Mouse (Mus musculus) G1E (cell line): ENCODE measurements around the gene Sh3bgrl2. TPM values are rescaled to one million over a fixed set of nuclear protein-coding genes. Genes with fewer than 3 reads are reported as not detected.

ENCODE experiments used
- ATAC-seq: 2 replicates; pipeline ENCODE4 v1.8.0; 2016; ENCODE audit warnings: mild to moderate bottlenecking; ENCODE audit not compliant: insufficient number of reproducible peaks, poor library complexity, low FRiP score, severe bottlenecking; ENCODE audit errors: extremely low read depth
- DNase-seq: peaks from one replicate; pipeline ENCODE4 v3.0.0; 2012; ENCODE audit warnings: low spot score
- H3K27me3 ChIP-seq: 2 replicates; pipeline ENCODE4 v1.6.1; 2012; ENCODE audit warnings: mild to moderate bottlenecking, low read length, inconsistent platforms; ENCODE audit not compliant: insufficient read depth
- H3K36me3 ChIP-seq: replicated peaks from 2 replicates; pipeline ENCODE3; 2012; ENCODE audit warnings: mild to moderate bottlenecking, inconsistent platforms
- H3K4me1 ChIP-seq: 2 replicates; pipeline ENCODE4 v1.6.1; 2012; ENCODE audit warnings: low read depth, low read length, inconsistent platforms, mixed read lengths; ENCODE audit not compliant: insufficient read depth
- H3K4me3 ChIP-seq: 2 replicates; pipeline ENCODE4 v1.5.1; 2012; ENCODE audit warnings: low read depth, mild to moderate bottlenecking, inconsistent platforms, low read length, moderate library complexity, mixed read lengths
- H3K9me3 ChIP-seq: replicated peaks from 2 replicates; pipeline ENCODE4 v1.6.1; 2012; ENCODE audit warnings: inconsistent platforms
- CTCF ChIP-seq: IDR thresholded peaks from 2 replicates; pipeline ENCODE4 v1.5.1; 2012; ENCODE audit warnings: low read depth, low read length, inconsistent platforms, mixed read lengths
- GATA1 ChIP-seq: IDR thresholded peaks from 2 replicates; pipeline ENCODE4 v1.6.1; 2012; ENCODE audit warnings: borderline replicate concordance, low read length, inconsistent platforms, mixed read lengths
- GATA2 ChIP-seq: IDR thresholded peaks from 2 replicates; pipeline ENCODE4 v1.6.1; 2012; ENCODE audit warnings: low read depth, low read length, inconsistent platforms, borderline replicate concordance
- POLR2AphosphoS5 ChIP-seq: IDR thresholded peaks from 2 replicates; pipeline ENCODE4 v1.6.1; 2012; ENCODE audit warnings: low read depth, low read length, inconsistent platforms; ENCODE audit not compliant: insufficient replicate concordance
- TAL1 ChIP-seq: conservative IDR thresholded peaks from 2 replicates; pipeline ENCODE4 v1.6.1; 2012; ENCODE audit warnings: low read depth, low read length, inconsistent platforms, mixed read lengths
- polyA plus RNA-seq: library from polyadenylated mRNA; stranded (reverse); fragments of >175 nt; gene quantifications from 2 replicates; pipeline ENCODE4 v1.2.3, GENCODE M21; 2012
- total RNA-seq, 2 experiments: library from RNA; stranded (forward) in 1 of 2; stranded (reverse) in 1 of 2; fragments of 200-1000 nt in 1 of 2; fragments of >200 nt in 1 of 2; fragmentation: Nextera tagmentation in 1 of 2; gene quantifications; 2 replicates each; pipeline ENCODE4 v1.2.3; 2014 to 2017

Gene Sh3bgrl2
- total and polyA plus RNA-seq, 3 experiments = 0.11 TPM; not detected in 2

GRCm38 (mm10) chr9:83573588-83573987 lies 25.5 kb downstream of the Sh3bgrl2 start:
- Histone ChIP-seq H3K9me3 (no peaks in the 10 kb centered on the region), H3K36me3 (no peaks in the 10 kb centered on the region), H3K4me3 (no peak overlapping the region), H3K27me3 (no peaks in the 10 kb centered on the region), H3K4me1 (peaks cover 8% of the 10 kb centered on the region; the same call in 1 of the 2 replicates)
- DNase-seq (no peak), ATAC-seq (no peak)
- TF ChIP-seq TAL1 (no peak), POLR2AphosphoS5 (no peak), GATA2 (no peak), GATA1 (no peak), CTCF (no peak)

- Histone ChIP-seq H3K36me3 (no peaks in the 10 kb centered on the region), H3K27me3 (no peaks in the 10 kb centered on the region), H3K9me3 (no peaks in the 10 kb centered on the region), H3K4me1 (peaks cover 3% of the 10 kb centered on the region; the same call in 1 of the 2 replicates), H3K4me3 (no peak overlapping the region)
- no peak for DNase-seq
- no peak for ATAC-seq
- TF ChIP-seq TAL1 (no peak), GATA2 (no peak), GATA1 (no peak), CTCF (no peak), POLR2AphosphoS5 (no peak)
Observed at GRCm38 (mm10) chr9:83575403-83575802, 27.3 kb downstream of the Sh3bgrl2 start.

- peaks cover 3% of the 10 kb centered on the region; the same call in 1 of the 2 replicates for H3K4me1 ChIP-seq
- DNase-seq = no peak
- H3K27me3 ChIP-seq = no peaks in the 10 kb centered on the region
- no peaks in the 10 kb centered on the region for H3K9me3 ChIP-seq
- no peaks in the 10 kb centered on the region for H3K36me3 ChIP-seq
- no peak for TF ChIP-seq CTCF
- ATAC-seq = no peak
- no peak overlapping the region for H3K4me3 ChIP-seq
Observed at GRCm38 (mm10) chr9:83576018-83576688, 28.0 kb downstream of the Sh3bgrl2 start.

- no peak for DNase-seq
- Histone ChIP-seq H3K4me1 (peaks cover 1% of the 10 kb centered on the region; the same call in 1 of the 2 replicates), H3K27me3 (no peaks in the 10 kb centered on the region), H3K4me3 (no peak overlapping the region), H3K36me3 (no peaks in the 10 kb centered on the region), H3K9me3 (no peaks in the 10 kb centered on the region)
- ATAC-seq = no peak
- TF ChIP-seq POLR2AphosphoS5 = no peak
- no peak for TF ChIP-seq CTCF
- TF ChIP-seq GATA2 = no peak
- TF ChIP-seq TAL1 = no peak
- no peak for TF ChIP-seq GATA1
Observed at GRCm38 (mm10) chr9:83576689-83577057, 28.5 kb downstream of the Sh3bgrl2 start.

- TF ChIP-seq CTCF (no peak), POLR2AphosphoS5 (no peak), GATA1 (no peak), GATA2 (no peak), TAL1 (no peak)
- Histone ChIP-seq H3K9me3 (no peaks in the 10 kb centered on the region), H3K4me1 (no peaks in the 10 kb centered on the region), H3K36me3 (no peaks in the 10 kb centered on the region), H3K4me3 (no peak overlapping the region), H3K27me3 (no peaks in the 10 kb centered on the region)
- ATAC-seq (no peak), DNase-seq (no peak)
Observed at GRCm38 (mm10) chr9:83577260-83577659, 29.1 kb downstream of the Sh3bgrl2 start.

- H3K27me3 ChIP-seq = no peaks in the 10 kb centered on the region
- H3K4me1 ChIP-seq = no peaks in the 10 kb centered on the region
- H3K4me3 ChIP-seq = no peak overlapping the region
- ATAC-seq = no peak
- no peaks in the 10 kb centered on the region for H3K36me3 ChIP-seq
- TF ChIP-seq CTCF (no peak), GATA2 (no peak), POLR2AphosphoS5 (no peak), TAL1 (no peak), GATA1 (no peak)
- H3K9me3 ChIP-seq = no peaks in the 10 kb centered on the region
- no peak for DNase-seq
Observed at GRCm38 (mm10) chr9:83579049-83579448, 30.9 kb downstream of the Sh3bgrl2 start.

- Histone ChIP-seq H3K36me3 (no peaks in the 10 kb centered on the region), H3K4me1 (no peaks in the 10 kb centered on the region), H3K4me3 (no peak overlapping the region), H3K9me3 (no peaks in the 10 kb centered on the region), H3K27me3 (no peaks in the 10 kb centered on the region)
- ATAC-seq (no peak), DNase-seq (no peak)
- TF ChIP-seq POLR2AphosphoS5 (no peak), TAL1 (no peak), CTCF (no peak), GATA1 (no peak), GATA2 (no peak)
Observed at GRCm38 (mm10) chr9:83582748-83583147, 34.6 kb downstream of the Sh3bgrl2 start.
